Mouse (Mus musculus) right cerebral cortex, postnatal 10 days (tissue): ENCODE data around the gene Itfg1.
"Not testable (repeated sequence)": the region's sequence is repeated elsewhere in the genome, so short reads cannot be mapped to it uniquely, and the experiment has no call there.

ENCODE experiments used
- DNase-seq, 2 experiments: peaks; one replicate each; pipeline ENCODE4 v3.0.0; 2021; ENCODE audit warnings: low spot score in 2 of 2

Itfg1 gene

DNA sequence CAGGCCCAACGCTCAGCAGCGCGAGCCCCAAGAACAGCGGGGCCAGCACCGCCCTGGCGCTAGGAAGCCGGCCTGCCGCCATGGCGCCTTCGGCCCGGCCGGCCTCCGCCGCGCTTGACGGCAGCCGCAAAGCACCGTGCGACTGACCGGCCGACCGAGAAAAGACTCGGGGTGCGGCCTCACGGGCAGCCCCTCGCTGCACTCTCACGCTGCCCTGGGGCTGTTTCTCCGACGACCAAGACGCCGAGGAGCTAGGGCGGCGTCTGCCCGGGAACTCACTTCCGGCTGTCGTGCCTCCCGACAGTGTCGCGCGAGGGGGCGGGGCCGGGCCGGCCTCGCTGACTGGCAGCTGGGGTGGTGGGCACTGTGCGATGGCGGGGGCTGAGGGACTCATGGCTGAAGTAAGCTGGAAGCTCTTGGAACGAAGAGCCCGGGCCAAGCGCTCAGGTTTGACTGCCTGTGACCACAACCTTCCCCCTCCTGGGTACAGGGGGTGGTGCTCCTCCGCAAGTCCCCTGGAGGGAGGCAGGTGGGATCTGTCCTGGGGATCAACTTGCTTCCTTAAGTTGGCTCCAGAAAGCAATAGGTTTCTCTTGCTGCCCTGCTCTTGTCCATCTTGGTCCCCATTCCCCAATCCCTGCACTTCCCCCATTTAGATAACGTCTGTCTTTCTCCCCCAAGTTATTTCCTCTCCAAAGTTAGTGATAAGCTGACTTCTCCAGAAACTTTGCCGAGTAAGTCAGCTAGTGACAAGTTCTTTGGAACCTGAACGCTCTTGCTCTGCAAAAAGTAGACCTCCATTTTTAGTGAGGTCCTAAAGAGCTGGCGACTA is at the start of gene Itfg1, which contains the start of gene Phkb:
Gene Itfg1, minus strand, starts transcription at position 265 of the 832 bp plus-strand sequence.
Gene Phkb, plus strand, starts transcription at position 303 of the 832 bp plus-strand sequence.
- DNase-seq: peak; percentile 92 to 93

DNA sequence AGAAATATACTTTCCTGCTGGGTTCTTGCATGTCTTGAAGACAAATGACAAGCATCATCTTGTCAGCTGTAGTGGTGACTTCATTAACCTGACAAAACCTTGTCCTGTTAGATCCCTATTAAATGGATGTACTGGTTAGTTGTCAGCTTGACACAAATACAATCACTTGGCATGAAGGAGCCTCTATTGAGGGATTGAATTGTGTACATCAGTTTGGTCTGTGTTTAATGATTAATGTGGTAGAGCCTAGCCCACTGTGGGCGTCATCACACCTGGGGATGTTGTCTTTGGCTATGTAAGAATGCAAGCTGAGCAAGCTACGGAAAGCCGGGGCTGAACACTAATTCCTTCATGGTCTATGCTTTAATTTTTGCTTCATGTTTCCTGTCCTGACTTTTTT is 44.1 kb upstream of the Itfg1 start:
- DNase-seq: no peak

DNA sequence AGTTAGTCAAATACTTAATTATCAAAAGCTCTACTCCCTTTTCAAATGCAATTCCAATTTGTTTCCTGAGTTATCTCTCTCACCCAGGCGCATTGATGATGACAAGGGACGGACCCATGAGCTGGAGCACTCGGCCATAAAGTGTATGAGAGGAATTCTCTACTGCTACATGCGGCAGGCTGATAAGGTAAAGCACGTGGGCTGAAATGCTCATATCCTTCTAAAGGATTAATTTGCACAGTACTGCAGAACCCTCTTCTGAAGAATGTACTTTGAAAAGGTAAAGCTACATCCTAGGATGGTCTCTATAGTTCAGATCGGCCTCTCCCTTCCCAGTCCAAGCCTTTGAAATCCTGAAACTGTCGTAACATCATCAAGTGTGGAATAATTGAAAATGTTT is 38.9 kb upstream of the Itfg1 start:
- DNase-seq: no peak

DNA sequence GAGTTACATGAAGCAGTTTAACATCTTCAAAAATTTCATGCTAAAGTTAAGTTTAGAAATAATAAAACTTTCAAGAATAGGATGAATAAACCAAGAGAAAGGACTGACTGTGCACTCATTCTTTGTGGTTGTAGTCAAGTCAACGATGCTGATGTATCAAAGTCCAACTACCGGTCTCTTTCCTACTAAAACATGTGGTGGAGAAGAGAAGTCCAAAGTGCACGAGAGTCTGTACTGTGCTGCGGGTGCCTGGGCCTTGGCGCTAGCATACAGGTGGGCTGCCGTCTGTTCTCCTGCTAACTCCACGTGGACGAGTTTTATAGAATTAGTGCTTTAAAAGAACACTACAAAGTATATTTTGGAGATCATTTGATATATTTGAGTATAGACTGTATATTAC is 37.3 kb upstream of the Itfg1 start:
- DNase-seq: no peak

DNA sequence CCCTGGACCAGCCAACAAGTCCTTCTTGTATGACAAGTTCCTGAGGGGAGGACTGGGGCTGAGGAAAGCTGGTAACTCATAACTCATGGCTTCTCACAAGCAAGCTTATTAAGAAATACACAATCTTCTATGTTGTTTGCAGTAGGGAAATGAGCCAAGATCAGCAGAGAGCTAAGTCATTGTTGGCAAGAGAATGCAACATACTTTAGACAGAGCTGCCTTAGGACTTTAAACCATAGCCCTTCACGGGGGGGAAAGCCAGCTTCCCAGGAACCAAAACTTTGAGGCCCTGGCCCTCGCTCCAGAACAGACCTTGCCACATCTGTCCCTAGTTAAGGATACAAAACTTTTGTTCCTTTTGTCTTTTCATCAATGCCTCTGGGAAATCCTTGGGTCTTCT is 30.9 kb upstream of the Itfg1 start:
- DNase-seq: no peak

DNA sequence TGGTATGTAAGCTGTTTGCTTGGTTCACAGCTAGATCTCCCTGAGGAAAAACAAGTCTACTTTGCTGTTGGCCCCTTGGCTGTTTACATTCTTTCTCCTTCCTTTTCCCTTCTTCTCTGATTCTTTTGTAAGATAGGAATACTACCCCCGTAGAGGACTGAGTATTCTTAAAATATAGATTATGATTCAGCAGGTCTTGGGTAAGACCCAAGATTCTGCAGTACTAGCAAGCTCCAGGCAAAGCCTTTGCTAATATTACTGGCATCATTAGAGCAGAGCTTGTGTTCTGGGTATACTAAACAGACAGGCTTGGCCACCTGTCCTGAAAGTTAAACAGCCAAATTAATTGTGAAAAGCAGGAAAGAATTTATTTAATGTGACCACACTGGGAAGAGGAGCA is 21.7 kb upstream of the Itfg1 start:
- DNase-seq: no peak

DNA sequence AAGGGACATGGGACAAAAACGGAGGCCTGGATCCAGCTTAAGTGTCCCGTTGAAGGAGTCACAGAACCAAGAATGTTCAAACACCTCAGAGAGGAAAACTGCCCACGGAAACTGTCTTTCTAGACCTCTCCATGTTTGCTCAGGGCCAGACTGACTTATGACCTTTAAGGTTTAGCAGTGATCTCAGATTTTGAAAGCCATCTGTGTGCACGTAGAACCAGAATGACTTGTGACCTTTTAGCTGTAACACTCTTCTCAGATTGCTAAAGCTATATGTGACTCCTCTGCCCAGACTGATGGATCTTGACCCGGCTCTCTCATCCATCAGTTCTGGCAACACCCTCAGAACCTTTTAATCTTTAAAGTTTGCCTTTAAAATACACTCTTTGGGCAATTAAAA is 19.9 kb upstream of the Itfg1 start:
- no peak for DNase-seq

DNA sequence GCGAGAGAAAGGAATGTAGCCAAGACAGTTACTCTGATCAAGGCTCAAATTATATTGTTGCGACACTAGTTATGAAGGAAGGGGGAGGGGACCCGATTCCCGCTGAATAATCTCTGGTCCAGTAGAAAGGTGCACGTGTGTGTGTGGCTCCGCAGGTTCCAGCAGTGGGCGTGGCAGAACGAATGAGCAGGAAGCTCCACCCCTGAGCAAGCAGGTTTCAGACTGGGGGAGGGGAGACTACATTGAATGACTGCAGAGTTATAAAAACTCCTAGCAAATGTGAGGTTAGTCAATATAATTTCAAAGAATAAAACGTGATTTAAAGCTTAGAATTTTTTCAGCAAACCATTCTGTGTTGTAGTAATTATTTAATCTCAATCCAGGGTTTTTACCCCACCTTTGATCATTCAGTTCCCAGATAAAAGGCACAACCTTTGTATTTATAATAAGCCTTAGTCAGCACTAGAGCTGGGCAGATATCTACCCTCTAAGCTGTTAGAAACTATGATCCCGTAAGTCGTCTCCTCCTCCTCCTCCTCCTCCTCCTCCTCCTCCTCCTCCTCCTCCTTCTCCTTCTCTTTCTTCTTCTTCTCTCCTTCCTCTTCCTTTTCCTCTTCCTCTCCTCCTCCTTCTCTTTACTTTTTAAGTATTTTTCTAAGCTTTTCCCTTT is 16.6 kb upstream of the Itfg1 start:
- not testable (repeated sequence) for DNase-seq

DNA sequence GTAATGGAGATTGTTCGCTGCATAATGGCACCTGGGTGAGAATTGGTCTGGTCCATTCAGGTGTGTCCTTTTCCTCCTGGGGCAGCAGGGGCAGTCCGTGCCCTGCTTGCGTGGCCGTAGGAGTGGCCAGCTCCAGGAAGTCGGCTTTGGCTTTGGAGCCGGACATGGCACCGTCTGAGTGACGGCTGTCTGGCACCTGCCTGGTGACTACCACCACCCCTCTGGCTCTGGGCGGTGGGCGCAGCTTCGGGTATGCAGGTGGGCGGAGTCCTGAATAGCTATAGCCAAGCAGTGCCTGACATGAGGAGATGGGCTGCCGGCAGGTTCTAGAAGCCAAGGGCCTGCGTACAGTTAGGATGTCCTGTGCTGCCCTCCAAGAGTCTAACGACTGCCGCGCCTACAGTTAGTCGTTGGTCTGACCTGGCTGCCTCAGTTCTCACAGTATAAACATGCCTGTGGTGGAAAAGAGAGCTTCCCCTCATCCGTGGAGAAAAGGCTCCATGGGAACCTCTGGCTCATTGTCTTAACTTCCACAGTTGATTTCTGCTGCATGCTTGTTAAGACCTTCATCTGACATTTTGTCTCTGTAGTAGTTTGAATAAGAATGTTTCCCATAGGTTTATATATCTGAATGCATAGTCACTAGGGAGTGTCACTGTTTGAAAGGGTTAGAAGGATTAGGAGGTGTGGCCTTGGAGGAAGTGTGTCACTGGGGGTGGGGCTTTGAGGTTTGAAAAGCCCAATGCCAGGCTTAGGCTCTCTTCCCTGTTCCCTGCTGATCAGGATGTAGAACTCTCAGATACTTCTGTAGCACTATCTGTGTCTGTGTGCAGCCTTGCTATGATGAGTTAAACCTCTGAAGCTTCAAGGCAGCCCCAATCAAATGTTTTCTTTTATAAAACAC is 13.8 kb upstream of the Itfg1 start:
- DNase-seq: no peak

DNA sequence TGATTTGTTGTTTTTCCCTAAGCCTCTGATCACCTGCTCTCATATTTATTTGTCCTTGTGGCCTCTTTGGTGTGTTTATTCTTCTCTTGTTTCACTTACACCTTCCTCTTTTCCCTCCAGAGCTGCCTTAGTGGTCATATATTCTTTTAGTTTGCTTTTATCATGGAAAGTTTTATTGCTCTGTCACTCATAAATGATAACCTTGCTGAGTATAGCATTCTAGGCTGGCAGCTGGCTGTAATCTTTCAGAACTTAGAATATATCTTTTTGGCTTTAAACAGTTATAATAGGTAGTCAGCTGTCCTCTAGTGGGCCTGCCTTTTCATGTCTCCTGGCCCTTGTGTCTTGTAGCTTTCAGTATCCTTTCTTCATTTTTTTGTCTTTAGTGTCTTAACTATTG is 5.2 kb upstream of the Itfg1 start:
- DNase-seq: no peak

DNA sequence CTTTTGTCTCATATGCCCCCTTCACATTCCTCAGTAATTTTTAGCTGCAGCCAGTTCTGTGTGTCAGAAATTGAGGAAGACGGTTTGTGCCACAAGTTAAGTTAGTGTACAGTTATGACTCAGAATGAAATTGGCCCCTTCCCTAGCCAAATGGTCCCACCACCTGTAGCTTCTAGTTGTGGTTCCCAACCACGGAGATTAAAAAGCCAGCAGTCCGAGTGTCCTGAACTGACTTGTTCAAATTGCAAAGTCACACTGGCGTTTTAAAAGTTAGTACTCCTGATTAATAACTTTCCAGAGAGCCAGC is 721 bp upstream of the Itfg1 start:
- DNase-seq: no peak

DNA sequence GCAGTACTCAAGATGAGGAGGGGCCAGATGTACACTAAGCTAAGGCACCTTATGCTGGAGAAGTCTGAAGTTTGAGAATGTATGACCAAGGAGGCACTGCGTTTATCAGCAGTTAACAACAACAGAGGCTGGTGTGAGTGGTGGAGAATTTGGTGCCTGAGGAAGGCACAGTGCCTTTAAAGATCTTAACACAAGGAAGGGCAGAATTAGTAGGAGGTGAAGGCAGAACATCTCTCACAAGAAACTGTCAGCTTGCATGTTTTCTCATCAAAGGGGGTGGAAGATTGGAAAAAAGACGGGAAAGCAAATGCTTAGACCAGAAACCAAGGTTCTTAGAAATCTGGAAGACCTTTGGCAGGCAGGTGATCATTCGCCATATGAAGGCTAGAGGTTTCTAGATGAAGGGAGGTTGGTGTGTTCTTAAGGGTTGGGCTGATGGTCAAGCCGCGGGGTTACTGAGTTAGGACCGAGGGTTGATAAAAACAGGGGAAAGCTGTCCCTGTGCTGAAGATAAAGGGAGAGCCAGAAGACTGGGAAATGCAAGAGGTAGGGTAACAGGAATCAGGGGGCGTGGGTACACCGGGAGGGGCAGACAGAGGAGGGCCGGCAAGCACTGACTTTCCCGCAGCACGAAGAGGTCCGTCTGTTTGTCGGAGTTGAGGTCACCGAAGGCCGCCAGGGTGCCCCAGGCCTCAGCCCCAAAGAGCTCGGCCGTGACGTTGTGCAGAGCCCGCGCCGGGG is 635 bp downstream of the Itfg1 start:
- no peak for DNase-seq

DNA sequence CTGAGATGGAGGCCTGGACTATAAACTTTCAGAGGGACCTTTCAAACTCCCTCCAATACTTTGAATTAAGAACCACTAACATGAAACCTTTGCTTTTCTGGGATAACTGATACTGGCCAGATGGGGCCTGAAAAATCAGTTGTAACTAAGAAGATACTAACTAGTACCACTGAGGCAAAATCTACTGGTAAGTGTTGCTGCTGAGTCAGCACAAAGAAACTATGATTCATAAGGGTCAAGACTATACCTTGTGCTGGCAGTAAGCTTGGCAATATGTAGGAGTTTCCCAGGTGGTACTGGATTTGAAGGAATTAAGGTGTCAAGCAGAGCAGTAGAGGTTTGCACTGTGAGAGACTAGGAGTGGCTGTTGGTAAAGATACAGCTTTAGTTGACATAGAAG is 27.1 kb downstream of the Itfg1 start:
- no peak for DNase-seq

DNA sequence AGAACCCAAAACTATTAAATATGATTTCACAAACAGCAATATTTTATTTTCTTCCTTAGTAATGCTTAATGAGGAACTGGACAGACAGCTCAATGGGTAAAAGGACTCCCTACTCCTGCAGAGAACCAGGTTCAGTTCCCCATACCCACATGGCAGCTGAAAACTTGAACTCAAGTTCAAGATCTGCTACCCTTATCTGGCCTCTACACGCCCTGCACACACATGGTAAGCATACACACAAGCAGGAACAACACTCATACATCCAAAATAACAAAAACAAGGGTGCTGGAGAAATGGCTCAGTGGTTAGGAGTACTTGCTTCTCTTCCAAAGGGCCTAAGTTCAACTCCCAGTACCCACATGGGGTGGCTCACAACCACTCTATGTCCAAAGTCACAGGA is 39.3 kb downstream of the Itfg1 start:
- DNase-seq: no peak

DNA sequence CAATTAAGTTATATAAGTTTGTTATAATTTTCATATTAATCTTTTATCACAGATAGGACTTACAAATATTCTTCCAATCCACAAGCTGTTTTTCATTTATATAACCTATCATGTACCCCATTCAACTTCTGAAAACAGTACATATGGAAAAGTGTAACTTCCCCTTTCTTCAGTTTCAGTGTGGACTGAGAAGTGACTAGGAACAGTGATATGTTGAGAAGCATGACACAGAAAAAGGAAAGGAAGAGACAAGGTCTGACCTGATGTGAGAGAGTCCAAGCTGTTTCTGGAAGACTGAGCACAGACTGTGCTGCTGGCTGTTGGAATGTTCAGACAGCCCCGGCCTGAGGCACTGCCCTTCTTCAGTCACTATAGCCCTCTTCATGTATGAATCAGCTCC is 40.6 kb downstream of the Itfg1 start:
- no peak for DNase-seq

DNA sequence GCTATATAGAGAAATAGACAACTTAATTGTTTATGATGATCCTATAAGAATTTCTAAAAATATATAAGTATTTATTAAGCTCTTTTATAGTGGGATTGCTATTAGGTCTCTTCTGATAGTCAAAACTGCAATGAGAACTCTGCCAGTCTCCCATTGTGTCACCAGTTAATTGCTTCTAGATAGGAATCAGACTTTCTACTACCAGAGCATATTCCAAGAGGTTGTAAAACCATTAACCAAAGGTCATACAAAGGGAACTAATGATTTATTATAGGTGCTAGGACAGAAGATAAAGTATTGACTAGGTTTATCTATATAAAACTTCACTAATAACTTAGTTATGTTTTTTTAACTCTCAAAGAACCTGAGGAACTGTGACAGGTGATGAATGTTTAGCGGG is 44.3 kb downstream of the Itfg1 start:
- DNase-seq: not testable (repeated sequence)

DNA sequence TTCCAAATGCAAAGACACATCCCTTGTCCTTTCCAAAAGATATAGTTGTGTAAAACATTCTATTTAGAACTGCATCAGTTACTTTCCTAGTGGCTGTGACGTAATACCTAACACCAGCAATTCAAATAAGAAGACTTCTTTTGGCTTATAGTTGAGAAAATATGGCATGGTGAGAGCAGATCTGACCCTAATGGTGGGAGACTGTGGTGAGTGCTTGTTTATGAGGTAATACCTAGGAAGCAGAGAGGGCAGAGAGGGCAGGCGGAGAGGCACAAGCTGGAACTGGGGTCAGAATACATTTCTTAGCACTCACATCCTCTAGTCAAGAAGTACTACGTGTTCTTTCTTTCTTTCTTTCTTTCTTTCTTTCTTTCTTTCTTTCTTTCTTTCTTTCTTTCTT is 52.4 kb downstream of the Itfg1 start:
- DNase-seq: no peak

DNA sequence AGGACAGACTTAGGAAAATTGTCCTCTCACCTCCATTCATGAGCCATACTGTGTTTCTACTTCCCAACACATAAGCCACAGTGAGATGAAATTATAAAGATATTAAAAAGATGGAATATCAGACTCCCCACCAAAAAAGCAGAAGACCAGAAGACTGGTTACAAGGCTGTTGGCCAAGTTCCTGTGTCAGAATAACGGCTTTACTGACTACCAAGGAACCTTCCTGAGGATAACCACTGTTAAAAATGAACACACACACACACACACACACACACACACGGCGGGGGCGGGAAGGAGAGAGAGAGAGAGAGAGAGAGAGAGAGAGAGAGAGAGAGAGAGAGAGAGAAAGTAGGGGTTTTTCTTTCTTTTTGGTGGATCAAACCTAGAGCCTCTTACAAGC is 52.8 kb downstream of the Itfg1 start:
- no peak for DNase-seq

DNA sequence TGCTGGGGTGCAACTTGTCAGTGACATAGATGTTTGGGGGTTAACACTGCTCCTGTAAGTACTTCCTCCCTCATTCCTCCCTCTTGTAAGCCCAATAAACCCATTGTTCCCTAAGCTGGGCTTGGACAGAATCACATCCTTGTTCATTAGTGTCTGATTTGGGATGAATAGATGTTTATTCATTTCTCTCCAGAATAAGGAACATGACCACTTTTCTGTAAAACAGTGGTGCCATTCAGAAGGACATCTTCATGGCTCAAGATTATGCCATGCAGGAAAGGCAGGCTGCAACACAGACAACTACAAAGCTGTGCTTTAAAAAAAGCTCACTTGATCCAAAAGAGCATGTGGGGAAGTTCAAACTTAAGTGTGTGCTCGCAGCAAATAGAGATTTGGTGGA is 55.2 kb downstream of the Itfg1 start:
- peak in 1 of 2 experiments; percentile 26 for DNase-seq

DNA sequence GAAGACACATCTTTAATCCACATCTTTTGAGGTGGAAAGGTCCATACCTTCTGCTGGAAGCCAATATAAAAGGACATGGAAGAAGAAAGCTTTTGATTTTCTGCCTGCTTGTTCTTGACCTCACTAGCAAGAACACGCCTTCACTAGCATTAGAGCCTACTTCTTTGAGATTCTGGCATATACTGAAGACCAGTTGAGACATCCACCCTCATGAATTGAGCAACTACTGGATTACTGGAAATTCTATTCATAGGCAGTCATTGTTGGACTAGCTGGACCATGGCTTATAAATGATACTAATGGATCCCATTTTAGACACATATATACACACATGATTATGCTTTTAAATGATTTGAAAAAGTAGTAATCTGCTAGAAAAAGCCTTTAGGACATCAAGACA is 56.9 kb downstream of the Itfg1 start:
- no peak for DNase-seq

DNA sequence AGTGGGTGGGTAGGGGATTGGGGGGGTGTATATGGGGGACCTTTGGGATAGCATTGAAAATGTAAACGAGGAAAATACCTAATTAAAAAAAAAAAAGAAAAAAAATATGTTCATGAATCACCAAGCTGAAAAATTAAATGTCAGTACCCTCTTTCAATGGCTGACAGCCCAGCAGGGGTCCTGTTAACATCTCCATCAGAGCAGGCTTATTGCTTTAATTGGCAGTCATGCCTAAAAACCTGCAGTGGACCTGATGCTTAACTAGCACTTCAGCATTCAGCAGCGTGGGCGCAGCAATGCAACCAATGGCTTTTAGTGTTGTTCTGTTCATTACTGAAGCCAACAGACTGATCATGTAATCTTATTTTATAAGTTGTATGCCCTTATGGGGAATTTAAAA is 60.6 kb downstream of the Itfg1 start:
- no peak for DNase-seq

DNA sequence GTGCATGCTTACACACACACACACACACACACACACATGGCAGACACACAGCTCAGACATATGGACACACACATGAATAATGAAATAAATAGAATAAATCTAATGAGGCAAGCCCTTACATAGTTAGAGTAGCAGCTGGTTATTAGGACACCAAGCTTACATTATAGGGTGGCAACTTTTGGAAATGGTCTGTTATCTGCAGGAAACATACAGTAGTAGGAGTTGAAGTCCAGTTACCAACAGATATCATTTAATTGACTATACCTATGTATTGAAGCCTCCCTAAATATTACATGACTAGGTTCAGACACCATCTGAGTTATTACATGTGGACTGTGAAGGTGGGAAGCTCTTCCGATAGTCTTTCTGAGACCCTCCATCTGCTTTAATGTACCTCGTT is 95.7 kb downstream of the Itfg1 start:
- no peak for DNase-seq
